Mouse (Mus musculus): Measurements from ENCODE around the gene Sik2. TPM values are rescaled to one million over a fixed set of nuclear protein-coding genes. Genes with fewer than 3 reads are reported as not detected.

Sik2 gene
- total RNA-seq, 1 experiment = 10.0 TPM

- H3K4me3 ChIP-seq (ENCODE audit: insufficient read depth in 1 of 2, low read depth in 1 of 2, low read length in 2 of 2, poor library complexity in 1 of 2, severe bottlenecking in 1 of 2) = no peak overlapping the region
- no peaks in the 10 kb centered on the region for H3K9me3 ChIP-seq (ENCODE audit: control insufficient read depth, insufficient read depth, low read depth, low read length)
- DNase-seq (ENCODE audit: low read depth, low spot score) = no peak
- in situ Hi-C loops (cut with MboI; ENCODE audit: low sequenced_read_pairs in 2 of 2, unreplicated experiment in 2 of 2) = loop anchor here in 1 of 2 experiments (10.0 kb wide), 1 partner anchor 292 kb away; no protein-coding TSS in a partner anchor
- no peak overlapping the region for H3K27ac ChIP-seq (ENCODE audit: insufficient read depth, low read depth, low read length, poor library complexity, severe bottlenecking)
- no peaks in the 10 kb centered on the region for H3K36me3 ChIP-seq (ENCODE audit: control insufficient read depth, insufficient read depth, low read length, poor library complexity, severe bottlenecking)
- H3K4me1 ChIP-seq (ENCODE audit: control insufficient read depth in 2 of 2, insufficient read depth in 2 of 2, low read length in 2 of 2, poor library complexity in 1 of 2) = peaks cover 0 to 3% of the 10 kb centered on the region in 2 experiments; a peak in 1 of 4 replicates
- no peak for TF ChIP-seq MAFK (IDR thresholded peaks at IDR 0.05; ENCODE audit: insufficient read depth, low read depth, low read length)
- no peak for TF ChIP-seq HCFC1 (IDR thresholded peaks at IDR 0.05; ENCODE audit: borderline replicate concordance, insufficient read depth, low read length)
- TF ChIP-seq CHD2 (IDR thresholded peaks at IDR 0.05; ENCODE audit: low read depth, low read length) = no peak
- no peak for TF ChIP-seq ZC3H11A (IDR thresholded peaks at IDR 0.05; ENCODE audit: borderline replicate concordance, low read depth, low read length)
- no peak for TF ChIP-seq ZNF384 (IDR thresholded peaks at IDR 0.05; ENCODE audit: low read depth, low read length)
- no peak overlapping the region for H3K9ac ChIP-seq (ENCODE audit: insufficient read depth, low read depth, low read length, poor library complexity, severe bottlenecking)
Measured at GRCm38 (mm10) chr9:50852634-50853349, 156.1 kb downstream of the Sik2 start.

DNA sequence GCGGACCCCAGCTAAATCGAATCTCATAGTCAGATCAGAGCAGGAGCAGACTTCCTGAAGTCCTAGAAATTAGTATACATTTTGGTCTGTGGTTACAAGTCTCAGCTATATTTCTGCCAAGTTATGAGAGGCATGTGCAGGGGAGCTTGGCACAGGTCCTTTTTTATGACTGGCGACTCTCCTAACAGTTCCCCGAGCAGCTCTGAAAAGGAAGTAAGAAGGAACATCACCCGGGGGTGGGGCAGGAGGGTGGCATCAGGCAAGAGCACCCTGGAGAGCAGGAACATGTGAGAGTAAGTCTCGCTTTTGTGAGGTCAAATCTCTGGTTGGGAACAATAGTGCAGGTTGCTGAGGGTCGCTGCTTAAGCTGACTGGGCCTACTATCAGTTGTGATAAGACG lies 158.2 kb downstream of the Sik2 start:
- in situ Hi-C loops (cut with MboI; ENCODE audit: low sequenced_read_pairs in 2 of 2, unreplicated experiment in 2 of 2) = loop anchor here in 1 of 2 experiments (10.0 kb wide), 1 partner anchor 294 kb away; no protein-coding TSS in a partner anchor
- no peaks in the 10 kb centered on the region for H3K36me3 ChIP-seq (ENCODE audit: control insufficient read depth, insufficient read depth, low read length, poor library complexity, severe bottlenecking)
- H3K9ac ChIP-seq (ENCODE audit: insufficient read depth, low read depth, low read length, poor library complexity, severe bottlenecking) = no peak overlapping the region
- no peak overlapping the region for H3K27ac ChIP-seq (ENCODE audit: insufficient read depth, low read depth, low read length, poor library complexity, severe bottlenecking)
- peaks cover 0 to 3% of the 10 kb centered on the region in 2 experiments; a peak in 1 of 4 replicates for H3K4me1 ChIP-seq (ENCODE audit: control insufficient read depth in 2 of 2, insufficient read depth in 2 of 2, low read length in 2 of 2, poor library complexity in 1 of 2)
- TF ChIP-seq MAFK (IDR thresholded peaks at IDR 0.05; ENCODE audit: insufficient read depth, low read depth, low read length) (no peak), ZNF384 (IDR thresholded peaks at IDR 0.05; ENCODE audit: low read depth, low read length) (no peak), HCFC1 (IDR thresholded peaks at IDR 0.05; ENCODE audit: borderline replicate concordance, insufficient read depth, low read length) (no peak), CHD2 (IDR thresholded peaks at IDR 0.05; ENCODE audit: low read depth, low read length) (no peak)
- H3K4me3 ChIP-seq (ENCODE audit: insufficient read depth in 1 of 2, low read depth in 1 of 2, low read length in 2 of 2, poor library complexity in 1 of 2, severe bottlenecking in 1 of 2) = no peak overlapping the region
- no peak for DNase-seq (ENCODE audit: low read depth, low spot score)
- H3K9me3 ChIP-seq (ENCODE audit: control insufficient read depth, insufficient read depth, low read depth, low read length) = no peaks in the 10 kb centered on the region

DNA sequence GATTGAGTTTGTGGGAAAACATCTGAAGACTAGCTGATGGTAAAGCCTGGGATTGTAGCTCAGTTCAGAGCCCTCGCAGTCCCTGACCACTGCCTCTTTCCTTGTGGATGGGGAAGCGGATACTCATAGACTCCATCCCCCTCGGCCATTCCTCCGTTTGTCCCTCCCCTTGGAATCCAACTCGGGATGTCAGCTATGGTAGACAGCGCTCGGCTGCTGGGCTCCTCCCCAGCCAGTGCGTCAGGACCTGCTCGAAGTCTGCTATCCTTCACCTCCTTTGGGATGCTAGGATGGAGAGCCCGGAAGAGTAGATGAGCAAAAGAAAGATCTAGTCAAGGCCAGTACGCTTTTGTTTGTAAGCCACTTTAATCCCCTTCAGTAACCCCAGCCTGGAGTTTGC lies 158.6 kb downstream of the Sik2 start:
- Histone ChIP-seq H3K9ac (ENCODE audit: insufficient read depth, low read depth, low read length, poor library complexity, severe bottlenecking) (no peak overlapping the region), H3K4me1 (ENCODE audit: control insufficient read depth in 2 of 2, insufficient read depth in 2 of 2, low read length in 2 of 2, poor library complexity in 1 of 2) (peaks cover 0 to 3% of the 10 kb centered on the region in 2 experiments; a peak in 1 of 4 replicates), H3K4me3 (ENCODE audit: insufficient read depth in 1 of 2, low read depth in 1 of 2, low read length in 2 of 2, poor library complexity in 1 of 2, severe bottlenecking in 1 of 2) (no peak overlapping the region), H3K36me3 (ENCODE audit: control insufficient read depth, insufficient read depth, low read length, poor library complexity, severe bottlenecking) (no peaks in the 10 kb centered on the region), H3K27ac (ENCODE audit: insufficient read depth, low read depth, low read length, poor library complexity, severe bottlenecking) (no peak overlapping the region), H3K9me3 (ENCODE audit: control insufficient read depth, insufficient read depth, low read depth, low read length) (no peaks in the 10 kb centered on the region)
- DNase-seq (ENCODE audit: low read depth, low spot score) = no peak
- TF ChIP-seq ZNF384 (IDR thresholded peaks at IDR 0.05; ENCODE audit: low read depth, low read length) = no peak
- no peak for TF ChIP-seq HCFC1 (IDR thresholded peaks at IDR 0.05; ENCODE audit: borderline replicate concordance, insufficient read depth, low read length)
- TF ChIP-seq ZC3H11A (IDR thresholded peaks at IDR 0.05; ENCODE audit: borderline replicate concordance, low read depth, low read length) = no peak
- no peak for TF ChIP-seq MAFK (IDR thresholded peaks at IDR 0.05; ENCODE audit: insufficient read depth, low read depth, low read length)
- in situ Hi-C loops (cut with MboI; ENCODE audit: low sequenced_read_pairs in 2 of 2, unreplicated experiment in 2 of 2) = loop anchor here in 1 of 2 experiments (10.0 kb wide), 1 partner anchor 295 kb away; no protein-coding TSS in a partner anchor

DNA sequence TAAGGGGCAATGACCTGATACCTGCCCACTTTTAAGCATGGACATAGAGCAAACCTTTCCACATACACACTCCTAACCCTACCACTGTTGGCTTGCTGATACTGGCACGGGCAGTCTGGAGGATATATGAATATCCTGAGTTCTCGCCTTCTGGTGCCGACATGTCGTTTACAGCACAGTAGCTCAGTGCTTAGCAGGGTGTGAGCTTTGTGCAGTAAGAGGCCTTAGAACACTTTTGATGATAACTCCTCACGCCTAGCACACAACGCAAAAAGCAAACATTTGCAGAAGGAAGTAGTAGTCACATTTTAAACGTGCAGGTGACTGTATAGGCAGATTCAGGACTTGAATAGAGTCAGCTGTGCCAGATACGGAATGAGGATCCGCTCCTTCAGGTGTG lies 159.1 kb downstream of the Sik2 start:
- Histone ChIP-seq H3K36me3 (ENCODE audit: control insufficient read depth, insufficient read depth, low read length, poor library complexity, severe bottlenecking) (no peaks in the 10 kb centered on the region), H3K27ac (ENCODE audit: insufficient read depth, low read depth, low read length, poor library complexity, severe bottlenecking) (no peak overlapping the region)

More for the DNA sequence above, 159.1 kb downstream of the Sik2 start:
- Histone ChIP-seq H3K9me3 (ENCODE audit: control insufficient read depth, insufficient read depth, low read depth, low read length) (no peaks in the 10 kb centered on the region), H3K4me3 (ENCODE audit: insufficient read depth in 1 of 2, low read depth in 1 of 2, low read length in 2 of 2, poor library complexity in 1 of 2, severe bottlenecking in 1 of 2) (no peak overlapping the region), H3K4me1 (ENCODE audit: control insufficient read depth in 2 of 2, insufficient read depth in 2 of 2, low read length in 2 of 2, poor library complexity in 1 of 2) (peaks cover 0 to 3% of the 10 kb centered on the region in 2 experiments; a peak in 1 of 4 replicates), H3K9ac (ENCODE audit: insufficient read depth, low read depth, low read length, poor library complexity, severe bottlenecking) (no peak overlapping the region)
- TF ChIP-seq CHD2 (IDR thresholded peaks at IDR 0.05; ENCODE audit: low read depth, low read length) = no peak
- no peak for TF ChIP-seq ZC3H11A (IDR thresholded peaks at IDR 0.05; ENCODE audit: borderline replicate concordance, low read depth, low read length)
- no peak for TF ChIP-seq ZNF384 (IDR thresholded peaks at IDR 0.05; ENCODE audit: low read depth, low read length)
- no peak for TF ChIP-seq MAFK (IDR thresholded peaks at IDR 0.05; ENCODE audit: insufficient read depth, low read depth, low read length)
- no peak for TF ChIP-seq HCFC1 (IDR thresholded peaks at IDR 0.05; ENCODE audit: borderline replicate concordance, insufficient read depth, low read length)
- in situ Hi-C loops (cut with MboI; ENCODE audit: low sequenced_read_pairs in 2 of 2, unreplicated experiment in 2 of 2) = loop anchor here in 1 of 2 experiments (10.0 kb wide), 1 partner anchor 295 kb away; no protein-coding TSS in a partner anchor
- DNase-seq (ENCODE audit: low read depth, low spot score) = no peak

Data from ES-E14 (cell line).